Mouse (Mus musculus) midbrain, embryonic 15.5 days (tissue): ENCODE measurements around the gene L3mbtl2. TPM values are rescaled to one million over a fixed set of nuclear protein-coding genes. Genes with fewer than 3 reads are reported as not detected.
A peak's percentile ranks its signal among the peaks of the same experiment; 100 is the strongest.

Source experiments
- ATAC-seq: fragments of 200-750 bp; cut with Nextera tagmentation; replicated peaks from 2 replicates; pipeline ENCODE4 v1.8.0; 2017; ENCODE audit warnings: moderate TSS enrichment
- H3K27ac ChIP-seq: fragments of 300-500 bp; sonication (generic); 2 replicates; pipeline ENCODE4 v1.5.1; 2015; ENCODE audit warnings: mild to moderate bottlenecking, inconsistent platforms
- H3K27me3 ChIP-seq: fragments of 300-500 bp; sonication (generic); replicated peaks from 2 replicates; pipeline ENCODE4 v1.6.1; 2015; ENCODE audit warnings: inconsistent platforms
- H3K36me3 ChIP-seq: fragments of 300-500 bp; sonication (generic); replicated peaks from 2 replicates; pipeline ENCODE4 v1.6.1; 2015; ENCODE audit warnings: inconsistent platforms
- H3K4me1 ChIP-seq: fragments of 300-500 bp; sonication (generic); 2 replicates; pipeline ENCODE4 v1.6.1; 2015; ENCODE audit warnings: inconsistent platforms
- H3K4me2 ChIP-seq: fragments of 300-500 bp; sonication (generic); 2 replicates; pipeline ENCODE4 v1.6.1; 2015; ENCODE audit warnings: inconsistent platforms, mild to moderate bottlenecking, moderate library complexity
- H3K4me3 ChIP-seq: fragments of 300-500 bp; sonication (generic); 2 replicates; pipeline ENCODE4 v1.5.1; 2015; ENCODE audit warnings: mild to moderate bottlenecking, inconsistent platforms
- H3K9ac ChIP-seq: fragments of 300-500 bp; sonication (generic); 2 replicates; pipeline ENCODE4 v1.6.1; 2015; ENCODE audit warnings: mild to moderate bottlenecking, inconsistent platforms
- H3K9me3 ChIP-seq: fragments of 300-500 bp; sonication (generic); 2 replicates; pipeline ENCODE4 v1.6.1; 2016; ENCODE audit warnings: inconsistent platforms
- WGBS: fragments of 180-500 bp; shearing (Covaris S2); methylation state at CpG from one replicate; pipeline ENCODE4 v1.1.7; 2015; ENCODE audit warnings: mixed read lengths; 5-methylcytosine and 5-hydroxymethylcytosine counted together
- polyA plus RNA-seq: library from polyadenylated mRNA; unstranded; fragments of >200 nt; fragmentation: Nextera tagmentation; extraction: Ambion mirVana; gene quantifications from 2 replicates; pipeline ENCODE4 v1.2.1, GENCODE M21; 2015

L3mbtl2 gene
- polyA plus RNA-seq, 1 experiment from 2014 or later: 32.1 TPM

- H3K36me3 ChIP-seq: peaks cover 43% of the 10 kb centered on the region
- no peaks in the 10 kb centered on the region for H3K9me3 ChIP-seq
- peaks cover 16% of the 10 kb centered on the region for H3K4me1 ChIP-seq
- no peak overlapping the region for H3K4me3 ChIP-seq
- H3K27ac ChIP-seq: peak overlapping the region; percentile 90
- no peaks in the 10 kb centered on the region for H3K27me3 ChIP-seq
- WGBS: 49% methylated on average over 9 of the region's 9 CpGs
- H3K4me2 ChIP-seq: peak overlapping the region; percentile 20
- H3K9ac ChIP-seq: 0 out of 2 replicates have a peak overlapping the region, but pooled peaks have one; percentile 7
- peak; percentile 94 for ATAC-seq
Measured at GRCm38 (mm10) chr15:81718336-81719138, 54.8 kb downstream of the L3mbtl2 start.

- H3K27ac ChIP-seq: peak overlapping the region; percentile 90
- ATAC-seq: no peak
- no peaks in the 10 kb centered on the region for H3K27me3 ChIP-seq
- WGBS: 95% methylated on average over 6 of the region's 6 CpGs
- 0 out of 2 replicates have a peak overlapping the region, but pooled peaks have one; percentile 7 for H3K9ac ChIP-seq
- H3K4me3 ChIP-seq: no peak overlapping the region
- no peaks in the 10 kb centered on the region for H3K9me3 ChIP-seq
- no peak overlapping the region for H3K4me2 ChIP-seq
- H3K36me3 ChIP-seq: peaks cover 43% of the 10 kb centered on the region
- H3K4me1 ChIP-seq: peaks cover 16% of the 10 kb centered on the region
Measured at GRCm38 (mm10) chr15:81719139-81719531, 55.4 kb downstream of the L3mbtl2 start.

- Histone ChIP-seq H3K9ac (no peak overlapping the region), H3K4me3 (no peak overlapping the region), H3K4me1 (peaks cover 24% of the 10 kb centered on the region), H3K9me3 (no peaks in the 10 kb centered on the region), H3K4me2 (no peak overlapping the region), H3K27me3 (no peaks in the 10 kb centered on the region), H3K36me3 (peaks cover 27% of the 10 kb centered on the region), H3K27ac (no peak overlapping the region)
- 94% methylated on average over 5 of the region's 5 CpGs for WGBS
- no peak for ATAC-seq
Measured at GRCm38 (mm10) chr15:81722361-81722760, 58.7 kb downstream of the L3mbtl2 start.

GRCm38 (mm10) chr15:81723653-81724052 lies 60.0 kb downstream of the L3mbtl2 start:
- Histone ChIP-seq H3K4me2 (no peak overlapping the region), H3K27ac (no peak overlapping the region), H3K4me3 (no peak overlapping the region), H3K4me1 (peaks cover 26% of the 10 kb centered on the region), H3K9ac (no peak overlapping the region), H3K27me3 (no peaks in the 10 kb centered on the region), H3K9me3 (no peaks in the 10 kb centered on the region), H3K36me3 (peaks cover 27% of the 10 kb centered on the region)
- no peak for ATAC-seq
- WGBS: 95% methylated on average over 11 of the region's 11 CpGs

GRCm38 (mm10) chr15:81725965-81726364 lies 62.3 kb downstream of the L3mbtl2 start:
- Histone ChIP-seq H3K27me3 (no peaks in the 10 kb centered on the region), H3K9me3 (no peaks in the 10 kb centered on the region), H3K4me1 (peaks cover 28% of the 10 kb centered on the region), H3K4me3 (no peak overlapping the region), H3K9ac (no peak overlapping the region), H3K27ac (no peak overlapping the region), H3K4me2 (no peak overlapping the region), H3K36me3 (peaks cover 15% of the 10 kb centered on the region)
- ATAC-seq: no peak
- 93% methylated on average over 8 of the region's 8 CpGs for WGBS

- peak overlapping the region; percentile 86 for H3K9ac ChIP-seq
- ATAC-seq: peak; percentile 48
- under 1% methylated on average over 49 of the region's 49 CpGs for WGBS
Measured at GRCm38 (mm10) chr15:81729241-81729791, 65.6 kb downstream of the L3mbtl2 start.

GRCm38 (mm10) chr15:81729792-81730635 lies 66.3 kb downstream of the L3mbtl2 start:
- 4% methylated on average over 41 of the region's 41 CpGs for WGBS
- peak overlapping the region; percentile 93 for H3K4me2 ChIP-seq
- H3K4me1 ChIP-seq: peaks cover 28% of the 10 kb centered on the region
- H3K9me3 ChIP-seq: no peaks in the 10 kb centered on the region
- H3K9ac ChIP-seq: peak overlapping the region; percentile 86
- peak overlapping the region; percentile 76 for H3K4me3 ChIP-seq
- H3K27ac ChIP-seq: peak overlapping the region; percentile 70
- no peaks in the 10 kb centered on the region for H3K36me3 ChIP-seq
- 0 out of 2 replicates have a peak, but pooled peaks cover 2% of the 10 kb centered on the region for H3K27me3 ChIP-seq
- peak; percentile 99 for ATAC-seq

More at GRCm38 (mm10) chr15:81729241-81729791, 65.6 kb downstream of the L3mbtl2 start:
- Histone ChIP-seq H3K4me3 (peak overlapping the region; percentile 76), H3K27ac (peak overlapping the region; percentile 70), H3K4me1 (peaks cover 28% of the 10 kb centered on the region), H3K9me3 (no peaks in the 10 kb centered on the region), H3K4me2 (peak overlapping the region; percentile 93), H3K27me3 (0 out of 2 replicates have a peak, but pooled peaks cover 2% of the 10 kb centered on the region), H3K36me3 (no peaks in the 10 kb centered on the region)

GRCm38 (mm10) chr15:81735075-81735474 lies 71.4 kb downstream of the L3mbtl2 start:
- H3K27me3 ChIP-seq: 0 out of 2 replicates have a peak, but pooled peaks cover 2% of the 10 kb centered on the region
- H3K27ac ChIP-seq: no peak overlapping the region
- no peak overlapping the region for H3K4me2 ChIP-seq
- H3K9ac ChIP-seq: no peak overlapping the region
- H3K4me1 ChIP-seq: peaks cover 3% of the 10 kb centered on the region; the same call in 1 of the 2 replicates
- H3K9me3 ChIP-seq: no peaks in the 10 kb centered on the region
- WGBS: 63% methylated on average over 3 of the region's 3 CpGs
- H3K36me3 ChIP-seq: no peaks in the 10 kb centered on the region
- no peak for ATAC-seq
- H3K4me3 ChIP-seq: no peak overlapping the region

Other genes starting within 250 kb of the L3mbtl2 start
- 387 and 390 TPM in 2 replicates for gene Rbx1, start 197.6 kb upstream of the L3mbtl2 start, polyA plus RNA-seq
- 22.7 and 25.7 TPM in 2 replicates for gene Ep300, start 78.5 kb upstream of the L3mbtl2 start, polyA plus RNA-seq
- 31.2 and 33.7 TPM in 2 replicates for gene Chadl, start 33.4 kb downstream of the L3mbtl2 start, polyA plus RNA-seq
- 59.2 and 59.7 TPM in 2 replicates for gene Zc3h7b, start 81.2 kb downstream of the L3mbtl2 start, polyA plus RNA-seq
- gene Rangap1, start 81.6 kb downstream of the L3mbtl2 start, polyA plus RNA-seq: 162 and 164 TPM in 2 replicates
- gene Tef, start 138.5 kb downstream of the L3mbtl2 start, polyA plus RNA-seq: 24.0 and 25.2 TPM in 2 replicates
- gene Tob2, start 194.9 kb downstream of the L3mbtl2 start, polyA plus RNA-seq: 16.5 and 18.5 TPM in 2 replicates
- 124 and 134 TPM in 2 replicates for gene Phf5a, start 208.0 kb downstream of the L3mbtl2 start, polyA plus RNA-seq
- 265 and 271 TPM in 2 replicates for gene Aco2, start 208.4 kb downstream of the L3mbtl2 start, polyA plus RNA-seq